Mouse (Mus musculus) c-Kit-positive CD71-positive TER-119-positive erythroid progenitor cells, embryonic 14.5 days (primary cell): ENCODE data around the gene Serinc5.

Source experiments
- DNase-seq: peaks from one replicate; pipeline ENCODE4 v3.0.0-alpha.2; 2013; ENCODE audit warnings: low spot score

Gene Serinc5

GRCm38 (mm10) chr13:92613094-92613493 is 2.2 kb downstream of the Serinc5 start:
- DNase-seq: no peak

GRCm38 (mm10) chr13:92615201-92615600 is 4.3 kb downstream of the Serinc5 start:
- DNase-seq: no peak

GRCm38 (mm10) chr13:92616459-92616858 is 5.6 kb downstream of the Serinc5 start:
- DNase-seq: no peak

DNA sequence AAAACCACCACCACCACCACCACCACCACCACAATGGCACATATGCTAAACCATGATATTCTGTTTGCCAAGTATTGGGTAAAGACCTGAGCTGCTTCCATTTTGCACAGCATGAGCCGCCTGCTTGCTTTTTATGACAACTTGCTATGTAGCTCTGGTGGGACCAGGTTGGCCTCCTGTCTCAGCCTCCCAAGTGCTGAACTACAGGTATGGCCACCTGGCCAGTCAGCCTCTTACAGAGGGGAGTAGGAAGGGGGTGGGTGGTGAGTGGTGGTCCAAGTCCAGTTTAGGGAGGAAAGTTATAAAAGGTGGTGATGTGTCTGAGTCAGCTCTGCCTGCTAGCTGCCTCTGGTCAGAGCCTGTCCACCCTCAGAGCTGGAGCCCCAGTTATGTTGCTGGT is 15.3 kb downstream of the Serinc5 start:
- no peak for DNase-seq

- no peak for DNase-seq
Measured at GRCm38 (mm10) chr13:92626725-92627124, 15.8 kb downstream of the Serinc5 start.

GRCm38 (mm10) chr13:92629509-92629908 is 18.6 kb downstream of the Serinc5 start:
- DNase-seq: peak; percentile 63

GRCm38 (mm10) chr13:92631450-92631849 is 20.6 kb downstream of the Serinc5 start:
- DNase-seq: no peak

- DNase-seq: no peak
Measured at GRCm38 (mm10) chr13:92632550-92632949, 21.7 kb downstream of the Serinc5 start.

GRCm38 (mm10) chr13:92635040-92635439 is 24.1 kb downstream of the Serinc5 start:
- no peak for DNase-seq

GRCm38 (mm10) chr13:92636226-92636909 is 25.5 kb downstream of the Serinc5 start:
- DNase-seq: no peak

GRCm38 (mm10) chr13:92636910-92637275 is 26.0 kb downstream of the Serinc5 start:
- DNase-seq: peak; percentile 62

DNA sequence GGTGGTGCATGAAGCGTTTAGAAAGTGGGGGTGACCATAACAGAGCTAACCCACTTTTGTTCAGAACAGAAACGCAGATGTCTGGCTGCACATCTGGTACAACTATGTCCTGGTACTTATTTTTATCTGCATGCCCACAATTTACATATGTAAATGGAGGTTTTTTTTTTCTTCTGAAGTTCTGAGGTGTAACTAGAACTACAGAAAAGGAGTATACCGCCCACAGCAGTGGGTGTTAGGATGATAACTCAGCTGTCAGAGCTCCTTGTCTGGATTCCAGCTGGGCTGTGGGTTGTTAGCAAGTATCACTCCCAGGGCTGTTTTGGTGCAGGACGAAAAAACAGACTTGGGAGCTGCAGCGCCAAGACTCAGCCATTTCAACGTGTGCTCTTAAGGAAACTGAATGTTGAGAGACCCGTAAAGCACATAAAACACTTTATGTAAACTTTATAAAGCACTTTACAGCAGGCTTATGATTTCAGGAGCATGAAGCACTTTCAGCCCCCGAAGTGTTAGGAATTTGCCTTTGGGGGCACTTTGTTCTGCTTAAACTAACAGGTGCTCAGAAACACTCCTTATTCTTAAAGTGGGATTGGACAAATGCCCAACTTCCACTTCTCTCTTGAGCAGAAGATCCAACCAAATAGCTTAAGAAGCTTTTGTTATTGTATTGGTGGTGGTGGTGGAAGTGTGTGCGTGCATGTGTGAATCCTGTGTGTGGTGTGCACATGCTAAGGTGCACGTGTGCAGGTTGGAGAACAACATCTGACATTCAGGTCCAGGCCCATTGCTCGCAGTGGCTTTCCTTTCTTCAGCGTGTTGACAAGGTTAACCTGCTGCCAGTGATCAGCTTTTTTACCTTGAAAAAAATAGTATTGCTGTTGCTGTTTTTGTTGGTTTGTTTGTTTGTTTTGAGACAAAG is 28.5 kb downstream of the Serinc5 start:
- DNase-seq: peak; percentile 23

DNA sequence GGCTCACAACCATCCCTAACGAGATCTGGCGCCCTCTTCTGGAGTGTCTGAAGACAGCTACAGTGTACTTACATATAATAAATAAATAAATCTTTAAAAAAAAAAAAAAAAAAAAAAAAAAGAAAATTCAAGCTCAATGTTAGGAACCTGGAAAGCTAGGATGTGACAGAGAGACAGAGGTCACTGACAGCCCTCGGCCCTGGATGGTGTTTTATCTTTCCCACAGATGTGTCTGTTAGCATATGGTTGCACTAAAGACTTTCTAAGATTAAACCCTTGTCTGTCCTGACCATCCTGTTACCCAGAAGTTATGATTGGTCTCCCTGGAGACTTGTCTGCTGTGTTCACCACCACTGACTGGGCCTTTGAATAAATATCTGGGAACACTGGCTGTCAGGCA is 33.3 kb downstream of the Serinc5 start:
- no peak for DNase-seq

- no peak for DNase-seq
Measured at GRCm38 (mm10) chr13:92644753-92645152, 33.9 kb downstream of the Serinc5 start.

- no peak for DNase-seq
Measured at GRCm38 (mm10) chr13:92647695-92648094, 36.8 kb downstream of the Serinc5 start.

- no peak for DNase-seq
Measured at GRCm38 (mm10) chr13:92649111-92649510, 38.2 kb downstream of the Serinc5 start.

- no peak for DNase-seq
Measured at GRCm38 (mm10) chr13:92650956-92651355, 40.1 kb downstream of the Serinc5 start.

- no peak for DNase-seq
Measured at GRCm38 (mm10) chr13:92652498-92652897, 41.6 kb downstream of the Serinc5 start.

- no peak for DNase-seq
Measured at GRCm38 (mm10) chr13:92653283-92653682, 42.4 kb downstream of the Serinc5 start.

GRCm38 (mm10) chr13:92656815-92657513 is 46.1 kb downstream of the Serinc5 start:
- no peak for DNase-seq

GRCm38 (mm10) chr13:92659611-92660010 is 48.7 kb downstream of the Serinc5 start:
- DNase-seq: no peak

DNA sequence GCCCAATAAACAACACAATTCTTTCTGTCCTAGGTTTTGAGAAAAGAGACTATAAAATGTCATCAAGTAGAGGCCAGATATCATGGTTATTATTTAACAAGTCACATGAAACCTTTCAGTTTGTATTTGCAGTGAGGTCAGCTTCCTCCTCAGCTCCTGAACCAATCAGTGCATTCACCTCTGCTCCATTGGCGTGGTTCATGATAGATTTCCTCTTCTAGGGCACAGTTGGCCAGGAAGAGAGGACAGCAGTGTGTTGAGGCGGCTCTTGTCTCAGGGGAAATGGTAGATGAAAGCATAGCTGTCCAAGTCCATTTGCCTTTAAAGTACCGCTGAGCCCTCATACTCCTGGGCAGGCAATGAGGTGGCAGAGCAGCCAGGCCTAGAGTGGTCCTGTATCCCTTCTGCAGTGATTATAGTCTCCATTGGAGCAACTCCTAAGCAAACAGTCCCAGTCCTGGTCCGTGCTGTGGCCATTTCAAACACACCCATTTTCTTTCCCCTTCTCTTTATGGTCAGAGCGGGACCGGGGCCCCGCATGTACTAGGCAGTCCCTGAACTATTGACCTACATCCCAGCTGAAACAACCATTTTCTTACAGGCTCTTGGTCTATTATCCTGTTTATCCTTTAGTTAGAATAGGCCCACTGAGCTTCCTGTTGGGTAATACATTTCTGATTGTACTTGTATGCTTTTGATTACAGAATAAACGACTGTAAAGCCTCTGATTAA is 51.8 kb downstream of the Serinc5 start:
- no peak for DNase-seq
